Mouse (Mus musculus) stomach, postnatal 0 days (tissue): ENCODE results near the gene Nat14.

Experiments used
- CTCF ChIP-seq: IDR thresholded peaks from 2 replicates; pipeline ENCODE4 v1.5.1; 2016; ENCODE audit warnings: antibody characterized with exemption, low read depth, mild to moderate bottlenecking, moderate library complexity
- EP300 ChIP-seq: optimal IDR thresholded peaks from 2 replicates; pipeline ENCODE3; 2016; ENCODE audit warnings: antibody characterized with exemption

DNA sequence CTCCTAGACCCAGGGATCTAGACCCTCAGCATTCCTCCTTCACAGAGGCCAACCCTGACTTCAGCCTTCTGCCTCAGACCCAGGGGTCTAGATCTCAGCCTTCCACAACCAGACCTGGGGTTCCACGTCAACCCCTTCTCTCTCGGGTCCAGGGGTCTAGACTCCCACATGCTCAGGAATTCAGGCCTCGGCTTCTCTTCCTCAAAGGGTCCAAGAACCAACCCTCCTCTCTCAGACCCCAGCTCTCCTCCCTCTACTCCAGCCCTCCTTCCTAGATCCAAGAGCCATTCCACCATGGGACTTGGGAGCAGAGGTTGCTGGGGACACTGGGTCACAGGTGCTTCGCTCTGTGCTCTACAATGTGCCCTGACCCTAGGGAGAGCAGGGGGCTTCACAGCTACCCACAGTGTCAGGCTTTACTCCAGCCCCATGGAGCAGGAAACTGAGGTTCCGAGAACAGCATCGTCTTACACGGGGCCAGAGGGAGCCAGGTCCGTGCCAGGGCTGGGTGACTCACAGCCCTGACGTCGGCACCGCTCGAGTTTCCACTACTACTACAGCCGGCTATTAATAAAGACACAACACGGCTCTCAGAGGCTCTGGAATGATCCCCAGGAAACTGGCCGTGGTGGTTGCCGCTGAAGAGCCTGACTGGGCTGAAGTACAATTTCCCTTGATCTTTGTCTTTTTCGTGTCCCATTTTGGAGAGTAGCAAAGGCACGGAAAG, 50.7 kb downstream of the Nat14 start:
- no peak for TF ChIP-seq CTCF
- TF ChIP-seq EP300, result no peak
